Mouse (Mus musculus) frontal cortex, postnatal 10 days (tissue): ENCODE measurements at regions not wholly inside any gene's neighbourhood (a gene's known extent, or its start where the extent isn't known, plus 50 kb on each side); places are given as distances from the start of the nearest gene placed in this dataset.
"Not testable (repeated sequence)": the region's sequence is repeated elsewhere in the genome, so short reads cannot be mapped to it uniquely, and the experiment has no call there.

Experiments used
- DNase-seq, 2 experiments: peaks; one replicate each; pipeline ENCODE4 v3.0.0; 2022; ENCODE audit warnings: low spot score in 2 of 2, mixed read lengths in 1 of 2

DNA sequence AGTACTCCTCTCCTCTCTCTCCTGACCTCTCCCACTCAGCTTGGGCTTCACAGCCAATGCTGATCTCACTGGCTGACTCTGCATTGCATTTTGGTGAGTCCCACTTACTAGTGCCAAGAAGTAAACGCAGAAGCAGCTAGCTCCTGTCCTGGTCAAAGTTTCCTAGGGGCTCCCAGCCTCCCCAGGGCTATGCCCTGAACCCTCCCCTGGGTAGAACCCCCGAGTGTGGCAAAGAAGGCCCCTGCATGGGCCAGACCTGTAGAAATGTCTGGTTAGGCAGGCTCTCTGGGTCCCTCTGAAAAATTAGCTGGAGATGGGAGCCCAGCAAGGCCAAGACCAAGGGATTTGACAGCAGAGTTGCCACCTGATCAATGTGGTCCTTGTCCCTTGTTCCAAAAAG lies 454.3 kb downstream of the Gm10330 start:
- DNase-seq = not testable (repeated sequence)

DNA sequence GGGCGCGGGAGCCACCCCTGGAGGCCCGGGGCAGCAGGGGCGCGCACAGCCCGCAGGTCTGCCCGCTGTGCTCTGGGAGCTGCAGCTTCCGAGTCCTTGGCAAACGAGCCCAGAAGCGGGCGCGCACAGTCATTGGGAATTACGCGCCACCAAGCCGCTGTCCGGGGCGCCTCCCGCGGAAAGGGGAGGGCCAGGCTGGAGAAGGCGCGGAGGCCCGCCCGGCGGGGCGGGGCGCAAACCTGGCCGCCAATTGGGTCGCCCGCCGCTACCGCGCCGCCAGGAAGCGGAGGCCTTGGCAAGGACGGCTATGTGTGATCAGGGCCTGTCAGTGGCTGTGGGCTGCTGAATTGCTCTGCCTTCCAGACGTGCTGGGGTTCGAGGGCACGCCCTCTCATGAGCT lies 464.9 kb downstream of the Gm10330 start:
- DNase-seq = peak in 1 of 2 experiments; percentile 4
